Mouse (Mus musculus) cerebral cortex, adult 2 months (tissue): Measurements from ENCODE around the gene Ap2a1.

ENCODE experiments used
- whole genome bisulfite sequencing: fragments of 180-500 bp; shearing (Covaris S2); methylation state at CpG from one replicate; pipeline ENCODE4 v1.1.7; 2018; 5-methylcytosine and 5-hydroxymethylcytosine counted together

The Ap2a1 gene

DNA sequence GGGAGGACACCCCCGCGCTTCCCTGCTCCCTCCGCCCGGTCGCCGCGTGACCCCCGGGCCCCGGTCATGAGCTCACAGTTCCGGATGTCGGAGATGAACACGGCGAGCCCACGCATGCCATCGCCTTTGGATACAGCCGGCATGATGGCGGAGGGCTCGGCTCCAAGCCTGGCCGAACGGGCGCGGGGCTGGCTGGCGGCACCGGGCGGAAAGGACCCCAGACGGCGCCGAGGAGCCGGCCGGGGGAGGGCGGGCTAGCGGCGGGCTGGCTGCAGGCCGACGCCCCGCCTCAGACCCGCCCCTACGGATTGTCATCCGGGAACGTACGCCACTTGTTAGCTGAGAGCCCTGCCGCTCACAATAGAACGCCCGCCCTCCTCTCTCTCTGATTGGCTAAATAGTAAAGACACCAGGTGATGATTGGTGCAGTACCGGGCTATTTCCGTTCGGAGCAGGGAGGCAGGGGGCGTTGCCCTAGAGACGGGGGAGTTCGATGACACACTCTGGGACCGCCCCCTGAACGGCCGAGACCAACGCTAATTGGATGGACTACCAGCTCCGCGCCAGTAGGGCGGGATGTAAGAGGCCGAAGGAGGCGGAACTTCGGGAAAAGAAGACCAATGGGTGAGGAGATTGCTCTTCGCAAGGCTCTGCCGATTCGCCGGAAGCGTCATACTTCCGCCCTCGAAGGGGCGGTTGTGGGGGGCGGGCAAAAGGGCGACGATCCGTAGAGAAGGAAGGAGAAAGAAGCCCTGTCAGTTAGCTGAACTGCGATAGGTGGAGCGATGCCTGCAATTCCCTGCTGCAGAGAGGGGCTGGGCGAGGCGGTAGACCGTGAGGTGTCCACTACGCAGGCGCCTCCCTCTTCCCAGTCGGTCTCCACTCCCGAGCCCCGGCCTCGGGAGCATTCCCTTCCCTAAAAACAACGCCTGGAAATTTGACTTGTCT is at the start of gene Ap2a1:
Gene Ap2a1, minus strand, starts transcription at position 293 of the 948 bp plus-strand sequence.
- under 1% methylated on average over 84 of the region's 84 CpGs for WGBS

DNA sequence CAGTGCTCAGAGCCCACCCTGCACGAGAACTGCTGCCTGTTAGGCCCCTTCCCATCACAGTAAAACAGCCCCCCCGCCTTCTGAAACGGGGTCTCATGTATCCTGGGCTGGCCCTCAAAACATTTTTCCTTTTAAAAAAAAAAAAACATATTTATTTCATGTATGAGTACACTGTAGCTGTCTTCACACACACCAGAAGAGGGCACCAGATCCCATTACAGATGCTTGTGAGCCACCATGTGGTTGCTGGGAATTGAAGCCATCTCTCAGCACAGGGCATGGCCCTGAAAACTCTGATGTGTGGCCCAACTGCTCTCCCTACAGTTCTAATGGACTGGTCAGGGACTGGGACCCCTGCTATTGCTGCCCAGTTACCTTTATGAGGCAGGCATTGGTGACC is 49.0 kb upstream of the Ap2a1 start:
- WGBS, result 91% methylated on average over 3 of the region's 3 CpGs

DNA sequence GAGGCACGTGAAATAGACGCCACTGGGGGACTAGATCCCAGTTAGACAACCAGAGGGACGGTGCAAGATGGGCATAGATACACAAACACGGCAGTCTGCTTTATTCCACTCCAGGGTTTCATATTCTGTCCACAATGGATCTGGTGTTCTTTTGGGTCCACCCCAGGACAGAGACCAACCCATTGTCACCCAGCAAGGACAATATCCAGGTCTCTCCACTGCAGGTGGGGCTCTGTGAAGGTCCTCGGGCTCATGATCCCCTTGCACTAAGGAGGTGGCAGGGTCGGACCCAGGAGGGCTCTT is 45.8 kb upstream of the Ap2a1 start:
- WGBS, result 15% methylated on average over 6 of the region's 6 CpGs

DNA sequence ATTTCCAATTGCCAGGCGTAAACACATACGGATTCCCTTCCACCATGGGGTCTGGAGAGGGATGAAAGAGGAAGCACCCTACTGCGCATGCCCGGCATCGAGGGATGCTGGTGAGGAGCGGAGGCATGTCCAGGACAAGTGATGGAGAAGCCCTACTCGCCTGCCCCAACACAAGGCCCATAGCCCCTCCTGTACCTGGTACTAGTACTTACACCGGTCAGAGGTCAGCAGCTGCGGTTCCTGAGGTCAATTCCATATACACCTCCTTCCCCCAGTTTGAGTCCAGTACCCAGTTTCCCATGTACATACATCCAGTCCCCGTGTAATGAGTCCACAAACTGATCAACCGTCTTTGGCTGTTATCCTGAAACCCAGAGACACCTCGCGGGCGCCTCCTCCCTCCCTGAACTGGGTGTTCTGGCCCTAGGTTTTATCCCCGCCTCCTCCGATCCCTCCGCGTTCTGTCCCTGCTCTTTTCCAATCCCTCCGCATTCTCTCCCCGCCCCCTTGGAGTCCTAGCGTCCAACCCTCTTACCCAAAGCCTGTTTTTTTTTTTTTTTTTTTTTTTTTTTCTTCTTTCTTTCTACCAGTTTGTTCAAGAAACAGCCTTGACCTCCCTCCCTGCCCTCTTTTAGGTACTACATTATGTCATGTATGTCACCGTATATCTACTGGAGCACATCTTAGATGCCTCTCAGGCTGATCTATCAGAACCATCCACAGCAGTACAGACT is 45.3 kb upstream of the Ap2a1 start, which contains the start of gene Cpt1c:
Gene Cpt1c, minus strand, starts transcription at position 469 of the 734 bp plus-strand sequence.
- 1% methylated on average over 22 of the region's 22 CpGs for WGBS

DNA sequence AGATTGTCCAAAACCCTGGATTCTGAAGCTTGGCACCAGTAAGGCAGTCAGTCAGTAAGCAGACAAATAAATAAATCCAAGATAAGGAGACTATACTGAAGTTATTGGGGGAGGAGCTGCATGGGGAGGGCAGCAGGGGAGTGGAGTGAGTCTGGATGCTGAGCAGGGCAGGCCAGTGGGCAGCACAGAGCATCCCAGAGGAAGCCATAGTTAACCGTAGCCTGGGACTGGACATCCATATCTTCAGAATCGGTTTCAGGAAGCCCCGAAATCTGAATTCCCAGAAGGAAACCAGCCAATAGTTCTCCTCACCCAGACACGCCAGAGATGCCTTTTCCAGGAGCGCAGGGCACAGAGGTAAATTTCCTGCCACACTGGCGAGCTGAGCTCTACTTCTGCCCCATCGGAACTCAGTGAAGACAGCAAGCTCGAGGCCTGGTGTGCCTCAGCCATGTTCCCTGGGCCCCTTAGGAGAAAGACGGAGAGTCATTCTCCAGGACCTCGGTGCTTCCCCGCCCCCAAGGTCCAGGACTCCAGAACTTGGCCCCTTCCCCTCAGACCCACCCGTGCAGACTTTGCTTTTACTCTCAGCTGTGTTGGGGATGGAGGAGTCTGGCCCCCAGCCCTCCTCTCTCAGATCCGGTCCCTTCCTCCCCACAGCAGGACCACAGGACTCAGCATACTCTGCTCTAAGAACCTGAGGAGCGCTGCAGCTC is 44.3 kb upstream of the Ap2a1 start:
- 11% methylated on average over 14 of the region's 14 CpGs for WGBS

DNA sequence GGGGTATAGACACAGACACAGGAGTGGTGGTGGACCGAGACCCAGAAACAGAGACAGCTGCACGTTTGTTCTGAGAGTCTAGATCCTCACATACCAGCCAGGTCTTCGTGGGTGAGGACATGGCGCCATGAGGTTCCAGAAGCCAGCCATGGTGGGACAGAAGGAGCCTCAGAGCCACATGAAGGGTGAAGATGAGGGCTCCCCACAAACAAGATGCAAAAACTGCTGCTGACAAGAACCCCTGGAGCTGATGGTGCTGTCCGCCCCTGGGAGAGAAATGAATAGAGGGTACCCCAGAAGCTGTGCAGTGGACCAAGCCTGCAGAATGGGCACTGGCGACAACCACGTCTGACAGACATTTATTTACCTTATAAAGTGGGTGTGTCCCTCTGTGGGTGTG is 41.8 kb upstream of the Ap2a1 start:
- 50% methylated on average over 7 of the region's 7 CpGs for WGBS

DNA sequence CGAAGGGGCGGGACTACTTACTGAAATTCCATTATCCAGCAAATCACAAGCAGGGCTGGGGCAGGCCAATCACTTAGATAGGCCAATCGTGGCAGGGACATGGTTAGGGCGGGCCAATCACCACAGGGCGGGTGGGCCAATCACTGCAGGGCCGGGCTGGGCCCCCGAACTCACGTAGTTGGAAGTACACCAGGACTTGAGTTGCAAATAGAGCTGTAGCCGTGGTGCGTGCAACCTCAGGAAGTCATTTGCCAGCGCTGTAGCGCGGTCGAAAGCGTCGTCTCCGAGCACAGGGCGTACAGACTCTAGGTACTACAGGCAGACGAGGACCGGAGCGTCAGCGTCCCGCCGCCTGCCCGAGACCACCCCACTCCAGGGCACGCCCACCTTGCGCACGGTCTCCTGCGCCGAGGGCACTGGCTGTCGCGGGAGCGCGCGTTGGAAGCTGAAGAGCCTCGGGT is 41.0 kb upstream of the Ap2a1 start:
- WGBS, result 5% methylated on average over 36 of the region's 36 CpGs

DNA sequence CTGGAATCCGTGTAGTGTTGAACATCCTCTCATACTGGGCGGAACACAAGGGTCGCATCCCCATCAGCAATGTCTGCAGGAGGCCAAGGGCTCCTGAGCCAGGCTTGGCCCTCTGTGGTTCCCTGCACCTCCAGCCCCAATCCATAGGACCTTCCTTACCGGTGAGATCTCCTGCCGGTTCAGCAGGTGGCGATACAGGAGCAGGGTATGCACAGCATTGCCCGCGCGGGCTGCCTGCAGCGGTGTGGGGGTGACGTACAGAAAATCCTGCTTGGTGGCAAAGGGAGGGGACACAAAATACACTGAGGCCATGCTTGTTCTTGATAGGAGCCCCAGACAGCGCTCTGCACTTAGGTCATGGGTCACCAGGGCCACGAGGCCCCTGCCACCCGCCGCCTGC is 37.3 kb upstream of the Ap2a1 start:
- WGBS, result 89% methylated on average over 15 of the region's 15 CpGs

DNA sequence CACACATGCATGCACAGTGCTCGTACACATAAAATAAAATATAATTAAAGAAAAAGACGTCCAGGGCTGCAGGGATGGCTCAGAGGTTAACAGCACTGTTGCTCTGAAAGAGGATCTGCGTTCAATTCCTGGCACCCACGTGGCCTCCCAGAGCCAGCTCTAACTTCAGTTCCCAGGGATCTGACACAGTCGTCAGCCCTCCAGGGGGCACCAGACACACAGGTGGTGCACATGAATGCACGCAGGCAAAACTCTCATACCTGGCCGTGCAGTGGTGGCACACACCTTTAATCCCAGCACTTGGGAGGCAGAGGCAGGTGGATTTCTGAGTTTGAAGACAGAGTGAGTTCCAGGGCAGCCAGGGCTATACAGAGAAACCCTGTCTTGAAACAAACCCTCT is 36.7 kb upstream of the Ap2a1 start:
- 72% methylated on average over 7 of the region's 7 CpGs for WGBS

DNA sequence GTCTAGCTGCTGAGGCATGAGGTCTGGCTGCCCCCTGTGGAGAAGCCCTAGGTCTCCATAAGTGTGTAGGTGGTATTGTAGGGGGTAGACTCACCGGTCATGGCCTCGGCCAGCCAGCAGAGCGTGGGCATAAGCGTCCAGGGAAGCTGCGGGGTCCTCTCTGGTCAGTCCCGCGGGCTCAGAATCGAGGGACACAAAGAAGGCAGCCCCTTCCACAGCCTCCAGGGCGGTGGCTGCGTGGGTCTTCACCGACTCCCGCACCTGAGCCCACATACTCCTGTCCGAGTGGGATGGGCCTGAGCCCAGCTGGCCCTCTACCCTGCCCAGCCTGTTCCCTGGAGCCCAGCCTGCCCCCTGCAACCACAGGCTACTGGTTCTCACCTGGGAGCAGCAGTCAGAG is 35.7 kb upstream of the Ap2a1 start:
- 96% methylated on average over 13 of the region's 13 CpGs for WGBS

DNA sequence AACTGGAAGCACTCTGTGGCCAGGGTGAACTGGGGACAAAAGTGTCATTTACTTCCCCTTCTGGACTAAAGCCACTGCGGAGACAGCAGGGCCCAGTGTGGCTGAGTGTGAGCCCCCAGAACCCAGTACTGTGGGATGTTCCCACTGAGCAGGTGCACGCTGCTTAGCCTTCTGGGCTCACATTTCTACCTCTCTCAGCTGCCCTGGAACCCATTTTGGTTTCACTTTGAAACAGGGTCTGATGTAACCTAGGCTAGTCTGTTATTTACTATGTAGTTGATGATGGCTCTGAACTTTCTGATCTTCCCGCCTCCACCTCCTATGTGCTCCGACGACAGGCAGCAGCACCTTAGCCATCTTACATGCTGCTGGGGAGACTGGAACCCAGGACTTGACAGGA is 33.5 kb upstream of the Ap2a1 start:
- 89% methylated on average over 5 of the region's 5 CpGs for WGBS

DNA sequence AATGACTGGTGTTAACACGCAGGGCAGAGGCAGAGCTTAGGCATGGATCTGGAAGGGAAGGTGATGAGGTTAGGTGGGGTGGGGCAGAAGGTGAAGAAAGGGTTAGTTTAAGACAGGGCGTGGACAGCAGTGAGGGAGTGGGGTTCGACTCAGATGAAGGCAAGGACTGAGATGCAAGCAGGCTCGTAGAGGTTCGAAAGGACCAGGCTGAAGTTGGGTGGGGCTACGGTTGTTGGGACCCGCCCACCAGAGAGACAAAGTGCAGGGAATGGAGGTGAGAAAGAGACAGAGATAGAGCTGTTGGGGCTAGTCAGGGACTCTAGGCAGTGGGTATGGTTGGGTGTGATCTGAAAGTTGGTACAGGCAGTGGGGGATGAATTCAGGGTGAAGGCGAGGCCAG is 33.0 kb upstream of the Ap2a1 start:
- WGBS, result 82% methylated on average over 8 of the region's 8 CpGs

DNA sequence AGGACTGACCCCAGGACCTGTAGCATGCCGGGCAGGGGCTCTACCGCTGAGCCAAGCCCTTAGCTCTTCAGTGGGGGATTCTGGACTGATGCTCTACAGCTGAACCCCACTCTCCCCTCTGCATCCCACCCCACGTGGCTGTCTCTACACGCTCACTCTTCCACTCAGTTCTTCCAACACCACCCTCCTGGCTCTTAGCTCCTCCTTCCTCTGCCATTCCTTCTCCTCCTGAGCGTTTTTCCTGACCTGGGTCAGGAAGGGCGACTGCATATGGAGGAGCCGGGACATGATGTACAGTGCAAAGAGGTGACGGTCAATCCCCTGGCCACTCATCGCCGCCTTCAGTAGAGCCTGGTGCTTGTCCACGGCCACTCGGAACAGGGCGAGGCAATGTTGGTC is 31.2 kb upstream of the Ap2a1 start:
- 91% methylated on average over 13 of the region's 13 CpGs for WGBS

DNA sequence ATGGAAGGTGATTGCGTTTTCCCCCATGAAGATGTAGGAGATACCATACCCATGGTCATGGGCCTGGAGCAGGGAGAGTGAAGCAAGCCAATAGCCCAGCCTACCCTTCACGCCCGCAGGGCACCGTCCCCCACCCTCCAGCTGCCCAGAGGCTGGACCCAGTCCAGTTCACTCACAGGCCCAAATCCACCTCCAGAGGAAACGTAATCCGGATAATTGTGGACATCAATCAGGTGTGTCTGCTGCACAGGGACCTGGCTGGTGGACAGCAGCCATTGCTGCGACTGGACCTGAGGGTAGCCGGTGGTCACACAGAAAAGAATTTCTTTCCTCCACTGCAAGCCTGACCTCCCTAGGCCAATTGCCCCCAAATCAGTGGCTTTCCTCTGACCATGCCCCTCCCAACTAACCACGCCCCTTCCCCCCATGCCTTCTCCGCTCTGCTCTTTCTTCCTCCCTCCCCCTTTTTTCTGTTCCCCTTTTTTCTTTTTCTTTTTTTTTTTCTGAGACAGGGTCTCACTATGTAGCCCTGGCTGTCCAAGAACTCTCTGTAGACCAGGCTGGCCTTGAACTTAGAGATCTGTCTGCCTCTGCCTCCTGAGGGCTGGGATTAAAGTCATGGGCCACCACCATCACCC is 30.7 kb upstream of the Ap2a1 start:
- 80% methylated on average over 10 of the region's 10 CpGs for WGBS

DNA sequence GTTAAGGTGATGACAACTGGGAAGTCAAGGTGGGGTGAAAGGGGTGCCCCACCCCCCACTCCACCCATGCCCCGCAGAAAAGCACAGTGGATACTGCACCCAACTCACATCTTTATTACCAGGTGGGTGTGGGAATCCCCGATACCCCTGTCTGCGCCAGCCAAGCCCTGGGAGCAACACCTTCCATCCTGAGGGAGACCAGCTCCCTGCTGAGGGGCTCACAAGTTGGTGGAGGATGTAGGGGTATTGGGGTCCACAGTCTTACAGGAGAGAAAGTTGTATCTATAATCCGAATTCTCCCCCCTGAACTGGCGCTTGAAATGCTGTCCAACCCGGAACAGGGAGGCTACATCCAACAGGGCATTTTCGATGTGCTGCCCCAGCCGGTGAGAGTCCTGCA is 30.0 kb upstream of the Ap2a1 start:
- 84% methylated on average over 8 of the region's 8 CpGs for WGBS

DNA sequence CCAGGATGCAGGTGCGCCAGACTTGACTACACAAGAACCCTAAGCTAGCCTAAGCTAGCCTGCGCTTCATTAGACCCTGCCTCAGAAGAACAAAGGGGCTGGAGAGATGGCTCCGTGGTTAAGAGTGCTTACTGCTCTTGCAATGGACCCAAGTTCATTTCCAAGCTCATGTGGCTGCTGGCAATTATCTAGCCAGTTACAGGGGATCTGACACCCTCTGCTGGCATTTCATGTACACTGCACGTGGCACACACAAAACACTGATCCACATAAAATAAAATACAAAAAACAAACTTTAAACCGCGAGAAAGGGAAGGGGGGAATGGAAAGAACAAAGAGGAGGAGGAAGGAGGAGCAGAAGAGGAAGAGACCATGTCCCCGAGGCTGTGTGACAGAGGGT is 28.9 kb upstream of the Ap2a1 start:
- 49% methylated on average over 7 of the region's 7 CpGs for WGBS

DNA sequence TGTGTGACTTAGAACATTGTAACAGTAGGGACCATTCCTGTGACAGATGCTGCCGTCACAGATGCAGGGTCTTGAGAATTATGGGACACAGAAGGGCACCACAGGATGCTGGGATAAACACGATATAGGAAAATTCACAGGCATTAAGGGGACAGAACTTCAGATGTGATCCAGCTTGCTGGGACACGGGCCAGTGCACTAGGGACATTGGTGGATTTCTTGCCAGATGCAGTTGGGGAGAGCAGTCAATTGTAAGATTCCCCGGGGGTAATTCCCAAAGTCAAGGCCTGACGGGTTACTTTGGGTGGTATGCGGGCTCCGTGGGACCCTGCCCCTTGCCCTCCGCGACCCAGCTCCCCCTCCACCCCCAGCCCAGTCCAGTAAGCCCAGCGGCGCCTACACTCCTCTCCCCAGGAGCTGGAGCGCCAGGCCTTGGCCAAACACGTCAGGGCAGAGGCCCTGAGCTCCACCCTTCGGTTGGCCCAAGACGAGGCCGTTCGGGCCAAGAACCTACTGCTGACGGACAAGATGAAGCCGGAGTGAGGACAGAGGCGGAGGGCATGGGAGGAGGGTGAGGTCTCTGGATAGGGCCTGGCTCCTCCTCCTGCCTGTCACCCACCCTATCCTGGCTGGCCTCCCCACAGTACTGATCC is 28.0 kb upstream of the Ap2a1 start:
- WGBS, result 77% methylated on average over 20 of the region's 20 CpGs

DNA sequence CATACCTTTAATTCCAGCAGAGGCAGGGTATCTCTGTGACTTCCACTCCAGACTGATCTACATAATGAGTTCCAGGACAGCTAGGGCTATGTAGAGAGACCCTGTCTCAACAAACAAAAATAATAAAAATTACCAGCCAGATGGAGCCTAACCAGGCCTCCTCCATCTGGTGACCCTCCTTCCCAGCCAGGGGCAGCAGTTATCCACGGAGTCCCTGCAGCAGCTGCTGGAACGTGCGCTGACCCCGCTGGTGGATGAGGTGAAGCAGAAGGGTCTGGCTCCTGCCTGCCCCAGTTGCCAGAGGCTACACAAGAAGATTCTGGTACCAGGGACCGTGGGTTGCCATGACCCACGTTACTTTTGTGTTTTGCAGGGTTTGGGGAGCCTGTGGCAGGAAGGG is 27.0 kb upstream of the Ap2a1 start:
- 77% methylated on average over 6 of the region's 6 CpGs for WGBS

DNA sequence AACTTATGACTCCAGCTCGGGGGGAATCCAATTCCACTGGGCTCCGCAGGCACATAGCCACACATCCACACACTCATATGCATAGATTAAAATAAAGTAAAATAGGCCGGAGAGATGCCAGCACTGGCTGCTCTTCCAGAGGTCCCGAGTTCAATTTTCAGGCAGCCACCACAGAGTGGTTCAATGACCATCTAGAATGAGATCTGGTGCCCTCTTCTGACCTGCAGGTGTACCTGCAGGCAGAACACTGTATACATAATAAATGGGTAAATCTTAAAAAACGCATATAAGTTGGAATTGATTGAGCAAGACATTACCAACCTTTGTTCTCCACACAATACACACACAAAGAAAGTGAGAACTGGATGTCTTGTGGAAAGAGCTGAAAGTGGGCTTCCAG is 26.3 kb upstream of the Ap2a1 start:
- WGBS, result 35% methylated on average over 5 of the region's 5 CpGs

DNA sequence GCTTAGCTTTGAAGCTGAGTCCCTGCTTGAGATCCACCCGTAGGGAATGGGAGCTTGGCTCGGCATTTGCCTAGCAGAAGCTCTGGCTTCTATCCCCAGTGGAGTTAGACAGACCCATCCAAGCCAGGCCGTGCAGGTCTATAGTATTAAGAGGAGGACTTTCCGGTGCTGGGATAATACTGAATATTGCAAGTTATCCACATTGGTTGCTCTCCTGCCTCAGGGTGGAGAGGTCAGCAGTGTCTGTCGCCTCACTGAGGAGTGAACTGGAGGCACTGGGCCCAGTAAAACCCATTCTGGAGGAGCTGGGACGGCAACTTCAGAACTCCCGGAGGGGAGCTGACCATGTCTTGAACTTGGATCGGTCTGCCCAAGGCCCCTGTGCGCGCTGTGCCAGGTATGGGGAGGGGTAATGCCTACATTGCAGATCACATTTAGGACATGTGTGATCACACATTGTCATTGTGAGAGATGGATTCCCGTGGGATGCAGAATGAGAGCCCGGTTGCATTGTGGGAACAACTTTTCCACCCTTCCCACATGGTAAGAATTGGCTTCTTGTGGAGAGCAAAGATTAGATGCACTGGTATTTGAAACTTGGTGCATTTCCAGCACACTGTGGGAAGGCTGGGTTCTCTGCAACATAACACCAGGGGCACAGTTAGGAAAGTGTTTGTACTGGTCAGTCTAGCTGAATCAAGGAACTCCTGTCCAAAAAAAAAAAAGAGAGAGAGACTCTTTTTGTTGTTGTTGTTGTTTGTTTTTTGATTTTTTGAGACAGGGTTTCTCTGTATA is 25.0 kb upstream of the Ap2a1 start:
- WGBS, result 75% methylated on average over 12 of the region's 12 CpGs

DNA sequence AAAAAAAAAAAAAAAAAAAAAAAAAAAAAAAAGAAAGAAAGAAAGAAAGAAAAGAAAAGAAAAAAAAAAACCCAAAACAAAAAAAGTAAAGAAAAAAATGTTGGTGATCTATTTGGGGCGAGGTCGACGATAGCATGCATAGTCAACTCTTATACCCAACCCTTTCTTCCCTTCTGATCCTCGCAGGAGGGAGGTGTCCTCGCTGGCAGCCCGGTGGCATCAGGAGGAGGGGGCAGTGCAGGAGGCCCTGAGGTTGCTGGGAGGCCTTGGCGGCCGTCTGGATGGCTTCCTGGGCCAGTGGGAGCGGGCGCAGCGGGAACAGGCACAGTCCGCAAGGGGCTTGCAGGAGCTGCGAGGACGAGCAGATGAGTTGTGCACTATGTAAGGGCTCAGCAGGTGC is 24.3 kb upstream of the Ap2a1 start:
- 71% methylated on average over 14 of the region's 14 CpGs for WGBS
